Mouse (Mus musculus) embryonic fibroblast, embryonic 13.5 days (primary cell): ENCODE results near the gene Pin4. TPM values are rescaled to one million over a fixed set of nuclear protein-coding genes. Genes with fewer than 3 reads are reported as not detected.
"Not testable (repeated sequence)": the region's sequence is repeated elsewhere in the genome, so short reads cannot be mapped to it uniquely, and the experiment has no call there.

Source experiments
- H3K27ac ChIP-seq: 2 replicates; pipeline ENCODE4 v1.5.1; 2012; ENCODE audit warnings: low read length, control low read depth, inconsistent platforms; ENCODE audit not compliant: insufficient read depth
- H3K4me1 ChIP-seq: 2 replicates; pipeline ENCODE4 v1.6.1; 2011; ENCODE audit warnings: low read length; ENCODE audit not compliant: control insufficient read depth, insufficient read depth
- H3K4me3 ChIP-seq: 2 replicates; pipeline ENCODE4 v1.5.1; 2011; ENCODE audit warnings: mild to moderate bottlenecking, control low read depth, low read length; ENCODE audit not compliant: insufficient read depth
- CTCF ChIP-seq: IDR thresholded peaks from 2 replicates; pipeline ENCODE4 v1.5.1; 2011; ENCODE audit warnings: mild to moderate bottlenecking, control low read depth, low read length, moderate library complexity, borderline replicate concordance; ENCODE audit not compliant: insufficient read depth
- POLR2A ChIP-seq: IDR thresholded peaks from 2 replicates; pipeline ENCODE4 v1.6.1; 2011; ENCODE audit warnings: low read depth, mild to moderate bottlenecking, control low read depth, low read length, moderate library complexity
- polyA plus RNA-seq: library from polyadenylated mRNA; stranded (reverse); fragments of >200 nt; gene quantifications from 2 replicates; pipeline ENCODE4 v1.2.4, GENCODE M21; 2011; ENCODE audit warnings: low read depth; ENCODE audit not compliant: missing spikeins, insufficient read length

Pin4 gene
- polyA plus RNA-seq, 1 experiment: 54.2 TPM

DNA sequence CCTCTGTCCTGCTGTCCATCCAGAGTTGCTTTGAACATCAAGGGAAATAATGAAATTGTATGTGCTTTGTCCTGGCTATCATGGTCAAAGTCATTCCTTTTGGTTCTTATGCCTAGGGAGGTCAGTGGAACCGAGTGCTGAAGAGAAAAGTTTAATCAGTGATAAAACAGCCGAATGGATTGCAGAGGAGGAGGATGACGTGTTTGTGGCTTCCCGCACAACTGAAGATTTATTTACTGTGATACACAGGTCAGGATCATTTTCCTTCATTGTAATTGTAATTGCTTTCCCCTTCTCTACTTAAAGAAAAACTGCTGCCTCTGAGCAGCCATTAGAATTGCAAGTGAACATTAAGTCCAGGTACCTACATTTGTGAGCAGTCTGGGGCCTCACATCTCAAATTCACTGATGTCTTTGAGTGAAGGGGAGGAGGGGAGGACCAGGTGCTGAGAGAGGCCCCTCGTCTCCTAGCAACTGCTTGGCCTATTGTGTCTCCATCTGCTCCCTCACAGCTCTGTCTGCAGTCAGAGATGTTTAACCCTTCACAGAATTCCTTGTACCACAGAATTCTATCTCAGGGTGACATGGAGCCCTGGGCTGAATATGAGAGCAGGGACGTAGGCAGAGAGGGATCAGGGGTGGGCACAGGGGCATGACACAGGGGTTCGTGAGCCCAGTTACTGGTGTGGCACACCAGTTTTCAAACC, 37.5 kb upstream of the Pin4 start:
- no peak for TF ChIP-seq POLR2A
- H3K27ac ChIP-seq: no peak overlapping the region
- no peak overlapping the region for H3K4me3 ChIP-seq
- H3K4me1 ChIP-seq: no peaks in the 10 kb centered on the region

DNA sequence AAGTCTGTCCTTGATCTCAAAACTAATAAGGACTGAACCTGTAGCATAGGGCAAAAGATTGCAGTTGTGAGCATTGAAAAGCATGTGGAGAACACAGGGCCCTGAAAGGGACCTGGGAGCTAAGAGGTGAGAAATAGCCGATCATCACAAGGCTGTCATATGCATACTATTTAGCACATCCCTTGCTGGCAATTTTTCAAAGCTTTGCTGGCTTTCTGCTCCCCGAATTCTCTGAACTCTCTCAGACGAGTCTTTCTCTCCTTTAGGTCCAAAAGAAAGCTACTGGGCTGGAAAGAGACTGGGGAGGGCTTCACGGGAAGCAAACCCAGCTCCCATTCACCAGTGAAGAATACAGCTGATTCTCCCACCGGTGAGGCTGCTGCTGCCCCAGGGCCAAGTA, 36.9 kb upstream of the Pin4 start:
- Histone ChIP-seq H3K4me3 (no peak overlapping the region), H3K4me1 (no peaks in the 10 kb centered on the region), H3K27ac (no peak overlapping the region)
- TF ChIP-seq CTCF: no peak
- TF ChIP-seq POLR2A: no peak

DNA sequence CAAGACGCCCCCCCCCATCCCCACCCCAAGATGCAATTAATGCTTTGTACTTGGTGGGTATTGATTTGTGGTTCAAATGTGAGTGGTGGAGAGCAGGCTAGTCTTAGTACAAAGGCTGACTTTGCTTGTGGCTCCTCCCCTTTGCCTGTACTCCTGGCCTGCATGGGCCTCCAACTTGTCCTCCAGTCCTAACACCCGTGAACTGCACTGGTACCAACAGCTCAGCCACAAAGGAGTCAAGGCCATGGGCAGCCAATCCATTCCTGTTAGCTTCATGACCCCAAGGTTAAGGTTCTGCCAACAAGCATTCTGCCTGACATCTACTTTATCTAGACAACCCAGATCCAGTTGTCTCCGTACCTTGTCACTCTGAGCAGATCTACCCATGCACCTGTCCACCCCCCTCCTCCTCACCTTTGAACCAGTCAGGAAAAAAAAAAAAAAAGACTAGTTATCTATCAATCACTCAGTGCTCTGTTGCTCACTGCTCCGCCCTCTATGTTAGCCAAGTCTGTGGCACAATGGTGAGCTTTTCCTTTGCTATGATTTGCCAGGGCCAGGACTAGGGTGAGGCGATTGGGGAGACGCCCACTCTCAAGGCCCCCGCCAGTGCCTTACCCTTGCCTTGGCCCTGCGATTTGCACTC, 33.3 kb upstream of the Pin4 start:
- H3K27ac ChIP-seq: no peak overlapping the region
- no peak for TF ChIP-seq CTCF
- TF ChIP-seq POLR2A: no peak
- H3K4me1 ChIP-seq: no peaks in the 10 kb centered on the region; the same call in 1 of the 2 replicates
- H3K4me3 ChIP-seq: no peak overlapping the region

GRCm38 (mm10) chrX:102090605-102091004, 28.6 kb upstream of the Pin4 start:
- TF ChIP-seq POLR2A: no peak
- no peak for TF ChIP-seq CTCF
- no peaks in the 10 kb centered on the region; the same call in 1 of the 2 replicates for H3K4me1 ChIP-seq
- H3K27ac ChIP-seq: no peak overlapping the region
- no peak overlapping the region for H3K4me3 ChIP-seq

DNA sequence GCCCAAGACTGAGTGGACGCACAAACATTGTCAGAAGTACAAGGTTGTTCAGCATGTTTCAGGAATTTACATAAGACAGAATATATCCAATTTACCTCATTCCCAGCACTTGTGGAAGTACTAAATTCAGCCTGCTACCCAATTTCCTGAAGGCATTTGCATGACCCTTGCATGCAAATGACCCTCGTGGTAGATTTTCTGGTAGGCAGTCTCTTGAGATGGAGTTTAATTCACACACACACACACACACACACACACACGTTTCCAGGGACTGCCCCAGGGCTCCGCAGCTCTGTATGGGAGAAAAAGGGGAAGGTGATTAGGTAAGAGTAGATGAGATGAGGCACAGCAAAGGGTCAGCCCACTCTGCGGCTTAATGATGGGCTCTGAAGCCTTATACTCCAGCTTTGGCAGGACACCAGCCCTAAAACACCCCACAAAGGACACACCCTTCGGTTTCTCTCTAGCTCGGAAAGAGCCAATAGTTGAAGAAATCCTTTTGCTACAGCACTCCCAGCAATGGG, 24.8 kb upstream of the Pin4 start:
- TF ChIP-seq POLR2A (no peak), CTCF (no peak)
- no peaks in the 10 kb centered on the region; the same call in 1 of the 2 replicates for H3K4me1 ChIP-seq

GRCm38 (mm10) chrX:102101886-102102285, 17.4 kb upstream of the Pin4 start:
- no peak overlapping the region for H3K4me3 ChIP-seq
- TF ChIP-seq CTCF (no peak), POLR2A (no peak)
- no peaks in the 10 kb centered on the region for H3K4me1 ChIP-seq
- H3K27ac ChIP-seq: no peak overlapping the region

More for the DNA sequence above, 24.8 kb upstream of the Pin4 start:
- no peak overlapping the region for H3K27ac ChIP-seq
- H3K4me3 ChIP-seq: no peak overlapping the region

DNA sequence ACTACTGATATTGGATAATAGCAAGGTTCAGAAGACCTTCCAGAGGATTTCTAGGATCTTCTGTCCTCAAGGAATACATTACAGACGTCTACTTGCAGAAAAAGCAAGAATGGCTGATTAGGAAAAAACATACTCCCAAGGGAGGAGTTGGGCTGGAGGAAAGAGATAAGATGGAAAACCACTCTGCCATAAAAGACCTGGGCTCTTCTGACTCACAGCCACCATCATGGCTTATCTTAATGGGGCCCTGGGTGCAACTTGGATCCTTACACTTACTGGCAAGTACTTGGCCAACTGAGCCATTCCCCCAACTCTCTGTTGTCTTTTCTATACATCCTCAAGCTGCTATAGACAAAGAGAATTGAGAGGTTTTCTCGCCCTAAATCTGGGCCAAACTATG, 15.4 kb upstream of the Pin4 start:
- H3K27ac ChIP-seq, H3K4me3 ChIP-seq, H3K4me1 ChIP-seq: not testable (repeated sequence)

DNA sequence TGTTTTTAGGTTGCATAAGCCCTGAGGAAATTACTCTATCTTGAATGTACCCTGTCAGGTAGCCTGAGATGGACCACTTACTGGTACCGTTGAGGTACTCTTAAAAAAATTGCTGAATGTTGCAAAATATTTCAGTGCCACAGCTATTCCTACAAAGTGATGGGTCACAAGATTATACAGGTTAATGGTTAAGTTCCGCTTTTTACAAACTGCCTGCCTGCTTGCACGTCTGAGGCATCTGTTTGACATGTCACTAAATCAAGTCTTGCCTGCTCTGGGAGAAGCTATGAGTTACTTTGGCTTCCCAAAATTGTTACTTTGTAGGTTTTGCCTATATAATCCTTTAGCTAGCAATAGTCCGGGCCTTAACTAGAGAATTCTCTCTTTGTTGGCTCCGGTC, 9.9 kb upstream of the Pin4 start:
- H3K4me1 ChIP-seq, H3K4me3 ChIP-seq, H3K27ac ChIP-seq: not testable (repeated sequence)

DNA sequence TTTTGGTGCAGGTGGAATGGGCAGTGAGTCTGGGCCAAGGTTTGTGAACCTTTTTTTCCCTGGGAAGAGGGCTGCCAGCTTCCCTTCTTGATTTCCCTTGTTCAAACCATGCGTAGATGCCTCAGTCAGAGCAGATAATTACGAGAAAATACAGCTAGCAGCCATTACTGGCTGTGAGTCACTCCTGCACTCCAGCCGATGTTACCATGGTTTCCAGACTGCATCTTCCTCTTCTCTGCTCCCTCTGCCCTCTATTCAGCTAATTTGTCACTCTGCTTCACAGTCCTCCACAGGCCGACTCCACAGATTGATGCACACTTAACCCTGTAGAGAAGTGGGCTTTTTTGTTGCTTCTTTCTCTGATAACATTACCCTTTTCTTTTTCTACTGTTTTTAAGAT, 3.6 kb upstream of the Pin4 start:
- Histone ChIP-seq H3K4me3 (no peak overlapping the region), H3K4me1 (no peaks in the 10 kb centered on the region), H3K27ac (no peak overlapping the region)
- TF ChIP-seq CTCF (no peak), POLR2A (no peak)

DNA sequence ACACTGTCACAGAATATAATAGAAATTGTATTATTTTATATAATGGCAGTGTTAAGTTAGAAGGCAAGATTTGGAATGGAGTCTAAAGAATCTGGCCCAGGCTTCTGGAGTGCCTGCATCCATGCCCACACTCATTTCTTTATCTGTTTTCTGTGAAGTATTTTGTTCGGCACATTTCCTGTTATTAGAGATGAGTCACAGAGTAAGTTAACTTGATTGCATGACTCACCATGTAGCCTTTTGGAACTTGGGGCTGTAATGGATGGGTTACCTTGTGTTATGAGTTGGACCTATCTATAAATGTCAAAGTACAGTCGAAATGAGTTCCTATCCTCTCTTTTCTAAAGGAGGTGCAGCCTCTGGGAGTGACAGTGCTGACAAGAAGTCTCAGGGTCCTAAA, 2.1 kb downstream of the Pin4 start:
- TF ChIP-seq CTCF (no peak), POLR2A (no peak)
- Histone ChIP-seq H3K27ac (no peak overlapping the region), H3K4me3 (no peak overlapping the region), H3K4me1 (no peaks in the 10 kb centered on the region)
